Mouse (Mus musculus) limb, embryonic 11.5 days (tissue): Measurements from ENCODE around the gene Nfyb. TPM values are rescaled to one million over a fixed set of nuclear protein-coding genes. Genes with fewer than 3 reads are reported as not detected.

Experiments
- ATAC-seq: fragments of 200-750 bp; cut with Nextera tagmentation; 2 replicates; pipeline ENCODE4 v1.8.0; 2017; ENCODE audit warnings: low read depth; ENCODE audit not compliant: insufficient number of reproducible peaks, low FRiP score, low TSS enrichment
- DNase-seq: peaks from one replicate; pipeline ENCODE4 v3.0.0-alpha.2; 2015; ENCODE audit warnings: low spot score
- H3K27ac ChIP-seq: fragments of 300-500 bp; sonication (generic); replicated peaks from 2 replicates; pipeline ENCODE4 v1.5.1; 2014; ENCODE audit warnings: low read depth, mild to moderate bottlenecking, low read length
- H3K27me3 ChIP-seq: fragments of 300-500 bp; sonication (generic); 2 replicates; pipeline ENCODE4 v1.6.1; 2014; ENCODE audit warnings: mild to moderate bottlenecking, low read length, mixed read lengths; ENCODE audit not compliant: control insufficient read depth, insufficient read depth
- H3K36me3 ChIP-seq: fragments of 300-500 bp; sonication (generic); 2 replicates; pipeline ENCODE4 v1.6.1; 2014; ENCODE audit warnings: mild to moderate bottlenecking, low read length, moderate library complexity, mixed read lengths; ENCODE audit not compliant: control insufficient read depth, insufficient read depth
- H3K4me1 ChIP-seq: fragments of 300-500 bp; sonication (generic); 2 replicates; pipeline ENCODE4 v1.6.1; 2014; ENCODE audit warnings: low read length, mixed read lengths; ENCODE audit not compliant: control insufficient read depth, insufficient read depth
- H3K4me2 ChIP-seq: fragments of 300-500 bp; sonication (generic); 2 replicates; pipeline ENCODE4 v1.6.1; 2014; ENCODE audit warnings: low read depth, mild to moderate bottlenecking, moderate library complexity; ENCODE audit not compliant: severe bottlenecking
- H3K4me3 ChIP-seq: fragments of 300-500 bp; sonication (generic); 2 replicates; pipeline ENCODE4 v1.5.1; 2014; ENCODE audit warnings: low read depth, low read length
- H3K9ac ChIP-seq: fragments of 300-500 bp; sonication (generic); 2 replicates; pipeline ENCODE4 v1.6.1; 2014; ENCODE audit warnings: mild to moderate bottlenecking, low read length
- H3K9me3 ChIP-seq: fragments of 300-500 bp; sonication (generic); 2 replicates; pipeline ENCODE4 v1.6.1; 2016; ENCODE audit warnings: low read length; ENCODE audit not compliant: control insufficient read depth
- WGBS: fragments of 180-500 bp; shearing (Covaris S2); extraction: QIAGEN DNeasy Blood & Tissue Kit; methylation state at CpG from one replicate; pipeline ENCODE4 v1.1.7; 2014; 5-methylcytosine and 5-hydroxymethylcytosine counted together
- polyA plus RNA-seq: library from polyadenylated mRNA; unstranded; fragments of >200 nt; fragmentation: Nextera tagmentation; extraction: Ambion mirVana; gene quantifications from 2 replicates; pipeline ENCODE4 v1.2.1, GENCODE M21; 2014

Gene Nfyb
- polyA plus RNA-seq, 1 experiment from 2014 or later: 74.4 TPM

DNA sequence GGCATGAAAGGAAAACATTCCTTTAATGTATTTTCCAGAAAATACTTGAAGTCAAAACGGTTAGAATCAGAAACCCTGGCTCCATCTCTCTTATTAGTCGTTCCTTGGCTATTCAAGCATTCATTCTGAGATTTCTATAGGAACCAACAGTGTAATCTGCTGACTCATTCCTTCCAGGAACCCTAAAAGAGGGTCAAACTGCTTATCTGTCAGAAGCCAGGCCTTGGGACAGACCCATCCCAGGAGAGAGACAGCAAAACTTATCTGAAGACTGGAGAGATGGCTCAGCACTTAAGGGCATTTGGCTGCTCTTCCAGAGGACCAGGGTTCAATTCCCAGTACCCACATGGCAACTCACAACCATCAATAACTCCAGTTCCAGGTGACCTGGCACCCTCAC, 13.1 kb upstream of the Nfyb start:
- no peak overlapping the region for H3K27ac ChIP-seq
- H3K9me3 ChIP-seq: no peaks in the 10 kb centered on the region
- DNase-seq (no peak), ATAC-seq (no peak)
- H3K4me3 ChIP-seq: no peak overlapping the region
- no peak overlapping the region for H3K9ac ChIP-seq
- H3K36me3 ChIP-seq: no peaks in the 10 kb centered on the region
- 73% methylated on average over 2 of the region's 2 CpGs for WGBS
- H3K27me3 ChIP-seq: no peaks in the 10 kb centered on the region
- H3K4me1 ChIP-seq: peaks cover 4% of the 10 kb centered on the region; the same call in 1 of the 2 replicates
- no peak overlapping the region for H3K4me2 ChIP-seq

DNA sequence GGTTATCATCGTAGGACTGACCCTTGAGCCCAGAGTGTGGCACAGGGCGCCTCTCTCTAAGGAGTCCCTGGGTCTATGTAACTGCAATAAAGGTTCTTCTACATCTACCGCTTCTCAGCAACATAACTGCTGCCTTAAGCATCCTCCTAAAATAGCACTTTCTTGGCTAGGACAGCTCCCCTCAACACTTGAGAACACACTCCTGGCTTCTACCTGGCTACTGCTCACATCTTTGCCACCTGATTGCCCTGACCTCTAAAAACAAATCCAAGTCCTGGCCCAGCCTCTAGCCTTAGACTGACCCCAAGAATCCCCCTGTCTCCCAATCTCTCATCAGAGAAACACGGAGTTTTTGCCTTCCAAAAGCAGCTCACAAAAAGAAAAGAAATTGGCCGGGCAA, 10.9 kb upstream of the Nfyb start:
- no peaks in the 10 kb centered on the region for H3K27me3 ChIP-seq
- H3K27ac ChIP-seq: no peak overlapping the region
- H3K36me3 ChIP-seq: no peaks in the 10 kb centered on the region
- H3K4me3 ChIP-seq: no peak overlapping the region
- no peak for DNase-seq
- peaks cover 4% of the 10 kb centered on the region; the same call in 1 of the 2 replicates for H3K4me1 ChIP-seq
- no peak overlapping the region for H3K9ac ChIP-seq
- ATAC-seq: no peak
- 88% methylated on average over 5 of the region's 5 CpGs for WGBS
- no peak overlapping the region for H3K4me2 ChIP-seq
- no peaks in the 10 kb centered on the region for H3K9me3 ChIP-seq

DNA sequence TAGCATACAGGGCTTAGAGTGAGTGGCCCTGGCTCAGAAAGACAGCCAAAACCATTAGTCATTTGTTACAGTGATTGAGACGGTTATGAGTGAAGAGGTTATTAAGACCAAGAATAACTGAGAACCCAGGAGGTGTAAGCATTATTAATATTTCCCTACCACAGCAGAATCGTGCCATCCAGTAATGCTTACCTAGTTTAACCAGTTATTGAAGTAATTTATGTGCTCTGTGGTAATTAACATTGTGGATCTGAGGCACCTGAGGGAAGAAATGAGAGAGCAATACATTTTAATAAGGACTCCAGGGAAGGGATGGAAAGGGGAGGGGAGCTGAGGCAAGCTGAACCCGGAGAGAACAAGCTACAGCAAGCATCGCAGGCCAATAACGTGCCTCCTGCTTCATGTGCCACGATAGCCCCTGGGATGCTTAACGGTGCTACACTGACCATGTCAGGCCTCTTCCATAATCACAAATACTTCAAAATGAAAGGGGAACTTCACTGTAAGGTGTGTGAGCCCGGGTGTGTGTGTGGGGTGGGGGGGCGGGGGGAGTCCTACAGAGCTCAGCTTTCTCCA, 7.7 kb upstream of the Nfyb start:
- H3K9me3 ChIP-seq: no peaks in the 10 kb centered on the region
- 73% methylated on average over 9 of the region's 9 CpGs for WGBS
- H3K9ac ChIP-seq: no peak overlapping the region
- DNase-seq (no peak), ATAC-seq (no peak)
- no peak overlapping the region for H3K27ac ChIP-seq
- H3K27me3 ChIP-seq: no peaks in the 10 kb centered on the region
- no peaks in the 10 kb centered on the region for H3K36me3 ChIP-seq
- H3K4me1 ChIP-seq: no peaks in the 10 kb centered on the region
- H3K4me2 ChIP-seq: no peak overlapping the region
- H3K4me3 ChIP-seq: no peak overlapping the region

DNA sequence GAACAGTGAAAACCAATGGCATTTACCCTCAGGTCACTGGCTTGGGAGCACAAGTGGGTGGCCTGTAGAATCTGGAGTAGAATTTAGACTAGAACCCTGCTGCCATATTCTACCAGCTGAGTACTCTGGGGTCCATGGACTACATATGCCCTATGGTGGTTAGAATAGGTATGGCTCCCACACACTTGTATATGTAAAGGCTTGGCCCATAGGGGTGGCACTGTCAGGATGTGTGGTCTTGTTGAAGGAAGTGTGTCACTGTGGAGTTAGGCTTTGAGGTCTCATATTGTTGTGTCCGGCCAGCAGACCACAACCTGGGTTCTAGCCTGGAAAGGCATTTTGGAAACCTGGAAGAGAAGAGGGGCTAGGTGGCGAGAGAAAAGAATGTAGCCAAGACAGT, 6.8 kb upstream of the Nfyb start:
- ATAC-seq: no peak
- 94% methylated on average over 2 of the region's 2 CpGs for WGBS
- no peaks in the 10 kb centered on the region for H3K27me3 ChIP-seq
- H3K4me2 ChIP-seq: no peak overlapping the region
- H3K4me3 ChIP-seq: no peak overlapping the region
- H3K27ac ChIP-seq: no peak overlapping the region
- no peaks in the 10 kb centered on the region for H3K4me1 ChIP-seq
- no peak overlapping the region for H3K9ac ChIP-seq
- no peak for DNase-seq
- no peaks in the 10 kb centered on the region for H3K9me3 ChIP-seq
- no peaks in the 10 kb centered on the region for H3K36me3 ChIP-seq

DNA sequence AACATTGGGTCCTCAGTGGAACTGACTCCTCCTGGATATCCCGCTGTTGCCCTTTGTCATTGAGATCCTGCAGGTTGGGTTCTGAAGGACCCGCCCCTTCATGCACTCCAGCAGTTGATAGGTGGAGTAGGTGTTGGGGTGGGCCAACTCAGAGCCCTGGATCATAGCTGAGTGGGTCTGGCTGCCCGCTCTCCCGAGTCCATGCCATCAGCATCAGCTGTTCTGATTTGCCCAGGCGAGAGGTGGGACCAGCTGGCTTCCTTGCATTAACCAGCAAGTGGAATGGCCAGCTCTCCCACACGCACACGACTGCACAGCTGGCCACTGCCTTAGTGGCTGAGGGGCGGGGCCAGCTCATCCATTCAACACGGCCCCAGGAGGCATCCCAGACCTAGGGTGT, 5.0 kb upstream of the Nfyb start:
- H3K4me3 ChIP-seq: no peak overlapping the region
- H3K9ac ChIP-seq: no peak overlapping the region
- WGBS: 18% methylated on average over 9 of the region's 9 CpGs
- no peak for ATAC-seq
- no peak for DNase-seq
- H3K4me1 ChIP-seq: peaks cover 4% of the 10 kb centered on the region; the same call in 1 of the 2 replicates
- H3K36me3 ChIP-seq: no peaks in the 10 kb centered on the region
- H3K9me3 ChIP-seq: no peaks in the 10 kb centered on the region
- H3K4me2 ChIP-seq: no peak overlapping the region
- no peak overlapping the region for H3K27ac ChIP-seq
- H3K27me3 ChIP-seq: no peaks in the 10 kb centered on the region

DNA sequence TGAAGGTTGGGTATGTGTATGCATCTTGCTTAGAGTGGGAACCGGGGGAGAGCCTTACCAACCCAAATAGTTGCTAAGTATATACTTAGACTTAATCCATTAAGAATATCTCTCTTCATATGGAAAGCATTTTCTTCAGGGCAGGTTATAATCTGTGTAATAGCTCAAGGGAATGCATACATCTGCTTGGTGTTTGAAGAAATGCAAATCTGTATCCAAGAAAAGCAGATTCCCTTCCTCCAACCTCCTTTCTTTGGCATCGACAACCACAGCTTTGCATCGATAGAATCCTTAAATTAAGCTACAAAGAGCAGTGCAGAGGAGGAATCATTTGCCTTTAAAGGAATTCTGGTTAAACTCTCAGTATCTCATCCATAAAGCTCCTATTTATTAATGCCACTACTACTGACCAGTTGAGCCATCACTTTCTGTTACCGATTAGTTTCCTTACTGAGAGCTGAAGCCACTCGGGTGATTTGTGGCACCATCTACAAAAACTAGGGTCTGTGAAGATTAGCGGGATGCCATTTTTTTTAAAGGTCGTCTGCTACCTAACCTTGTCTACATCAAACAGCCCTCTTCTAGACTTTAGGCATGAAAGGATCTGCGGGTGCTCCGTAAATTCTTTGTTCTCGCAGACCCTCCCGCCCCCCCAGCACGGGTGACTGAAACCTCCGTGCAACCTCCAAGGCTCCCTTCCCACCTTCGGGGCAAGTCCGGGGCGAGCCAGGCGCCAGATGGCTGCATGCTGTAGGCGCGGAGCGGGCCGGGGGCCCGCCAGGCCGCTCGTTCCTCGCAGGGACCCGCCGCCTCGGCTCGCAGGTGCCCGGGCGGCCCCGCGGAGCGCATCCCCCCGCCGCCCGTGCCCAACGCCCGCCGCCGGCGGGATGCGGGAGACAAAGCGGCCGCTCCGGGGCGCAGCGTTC, 925 bp downstream of the Nfyb start:
- Histone ChIP-seq H3K36me3 (peaks cover 3% of the 10 kb centered on the region; the same call in 1 of the 2 replicates), H3K9me3 (no peaks in the 10 kb centered on the region), H3K4me1 (peaks cover 11% of the 10 kb centered on the region), H3K27ac (peak overlapping the region; percentile 100), H3K27me3 (no peaks in the 10 kb centered on the region), H3K4me3 (peak overlapping the region; percentile 87), H3K4me2 (peak overlapping the region; percentile 75), H3K9ac (peak overlapping the region; percentile 99)
- under 1% methylated on average over 34 of the region's 48 CpGs for WGBS
- 0 out of 2 replicates have a peak, but pooled peaks have one; percentile 1 for ATAC-seq
- peak; percentile 69 for DNase-seq

DNA sequence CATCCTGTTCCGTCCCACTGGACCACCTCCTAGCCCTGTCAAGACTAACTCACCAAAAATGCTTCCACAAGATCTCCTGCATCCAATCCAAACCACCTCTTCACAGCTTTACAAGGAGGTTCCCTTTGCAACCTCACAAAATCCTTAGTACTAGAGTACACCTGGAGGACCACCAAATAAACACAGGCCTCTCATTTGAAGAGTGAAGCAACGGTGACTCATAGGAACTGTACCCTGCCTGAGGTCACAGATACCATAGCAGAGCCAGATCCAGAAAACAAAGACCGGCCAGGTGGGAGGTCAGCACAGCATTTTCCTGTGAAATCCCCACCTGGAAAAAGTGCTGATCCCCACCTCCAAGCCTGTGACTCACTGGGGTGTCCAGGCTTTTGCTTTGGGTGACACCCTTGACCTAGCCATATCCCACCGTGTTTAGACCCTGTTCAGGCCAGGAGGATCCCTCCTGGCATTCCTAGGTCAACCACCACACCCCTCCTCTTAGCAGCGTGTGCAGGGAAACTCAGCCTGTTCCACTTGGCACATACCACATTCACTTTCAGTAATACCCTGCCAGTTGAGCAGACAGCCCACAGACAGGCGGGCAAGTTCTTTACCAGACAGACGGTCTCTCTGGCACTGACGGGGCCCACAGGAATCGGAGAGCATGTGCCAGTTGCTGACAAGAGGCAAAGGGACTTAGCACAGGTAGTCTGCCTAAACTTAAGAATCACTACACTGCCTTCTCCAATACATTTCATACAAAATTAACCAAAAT, 2.7 kb downstream of the Nfyb start:
- Histone ChIP-seq H3K4me1 (peaks cover 11% of the 10 kb centered on the region), H3K9ac (no peak overlapping the region), H3K4me2 (no peak overlapping the region), H3K9me3 (no peaks in the 10 kb centered on the region), H3K27ac (no peak overlapping the region), H3K36me3 (peaks cover 14% of the 10 kb centered on the region), H3K4me3 (0 out of 2 replicates have a peak overlapping the region, but pooled peaks have one; percentile 2), H3K27me3 (no peaks in the 10 kb centered on the region)
- DNase-seq (no peak), ATAC-seq (no peak)
- 89% methylated on average over 9 of the region's 9 CpGs for WGBS

DNA sequence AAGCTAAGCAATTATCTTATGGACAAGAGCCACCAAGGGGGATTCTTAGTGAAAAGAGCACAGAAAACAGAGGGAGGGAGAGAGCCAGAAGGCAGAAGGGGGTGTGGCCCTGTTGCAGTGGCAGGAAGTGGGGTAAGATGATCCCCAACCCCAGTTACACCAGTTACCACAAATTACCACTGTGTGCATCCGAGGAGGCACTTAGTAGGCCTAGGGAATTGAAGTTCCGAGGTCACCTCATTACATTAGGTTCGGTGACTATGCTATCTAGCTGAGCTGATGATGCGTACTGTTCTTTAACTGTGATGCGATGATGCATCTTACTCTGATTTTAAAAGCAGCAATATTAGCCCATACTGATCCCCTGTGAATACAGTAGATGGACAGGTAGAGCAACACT, 4.2 kb downstream of the Nfyb start:
- H3K4me2 ChIP-seq: no peak overlapping the region
- H3K27me3 ChIP-seq: no peaks in the 10 kb centered on the region
- H3K9me3 ChIP-seq: no peaks in the 10 kb centered on the region
- H3K9ac ChIP-seq: no peak overlapping the region
- H3K4me3 ChIP-seq: no peak overlapping the region
- WGBS: 90% methylated on average over 5 of the region's 5 CpGs
- ATAC-seq (no peak), DNase-seq (no peak)
- H3K36me3 ChIP-seq: peaks cover 26% of the 10 kb centered on the region
- H3K27ac ChIP-seq: no peak overlapping the region
- H3K4me1 ChIP-seq: peaks cover 11% of the 10 kb centered on the region
